Mouse (Mus musculus): Measurements from ENCODE around the gene Prg4.

Prg4 gene

GRCm38 (mm10) chr1:150466132-150466531, at the start of gene Prg4:
Gene Prg4, minus strand, starts transcription at chr1:150466165.
- peak; percentile 54 to 62 for DNase-seq (ENCODE audit: low spot score in 2 of 2)

- no peak for DNase-seq (ENCODE audit: low spot score in 2 of 2)
Measured at GRCm38 (mm10) chr1:150513041-150513440, 47.1 kb upstream of the Prg4 start.

- DNase-seq (ENCODE audit: low spot score in 2 of 2): no peak
Measured at GRCm38 (mm10) chr1:150505794-150506193, 39.8 kb upstream of the Prg4 start.

- no peak for DNase-seq (ENCODE audit: low spot score in 2 of 2)
Measured at GRCm38 (mm10) chr1:150503321-150503720, 37.4 kb upstream of the Prg4 start.

- no peak for DNase-seq (ENCODE audit: low spot score in 2 of 2)
Measured at GRCm38 (mm10) chr1:150498177-150498576, 32.2 kb upstream of the Prg4 start.

GRCm38 (mm10) chr1:150497690-150498089, 31.7 kb upstream of the Prg4 start:
- DNase-seq (ENCODE audit: low spot score in 2 of 2): peak; percentile 34 to 44

- DNase-seq (ENCODE audit: low spot score in 2 of 2): no peak
Measured at GRCm38 (mm10) chr1:150496626-150497302, 30.8 kb upstream of the Prg4 start.

- no peak for DNase-seq (ENCODE audit: low spot score in 2 of 2)
Measured at GRCm38 (mm10) chr1:150489148-150489547, 23.2 kb upstream of the Prg4 start.

GRCm38 (mm10) chr1:150480674-150481073, 14.7 kb upstream of the Prg4 start:
- DNase-seq (ENCODE audit: low spot score in 2 of 2): peak; percentile 52 to 72

- no peak for DNase-seq (ENCODE audit: low spot score in 2 of 2)
Measured at GRCm38 (mm10) chr1:150472525-150472924, 6.6 kb upstream of the Prg4 start.

- DNase-seq (ENCODE audit: low spot score in 2 of 2): no peak
Measured at GRCm38 (mm10) chr1:150469992-150470391, 4.0 kb upstream of the Prg4 start.

GRCm38 (mm10) chr1:150465364-150465763, 601 bp downstream of the Prg4 start:
- no peak for DNase-seq (ENCODE audit: low spot score in 2 of 2)

GRCm38 (mm10) chr1:150463691-150464090, 2.3 kb downstream of the Prg4 start:
- DNase-seq (ENCODE audit: low spot score in 2 of 2): no peak

- no peak for DNase-seq (ENCODE audit: low spot score in 2 of 2)
Measured at GRCm38 (mm10) chr1:150463068-150463467, 2.9 kb downstream of the Prg4 start.

GRCm38 (mm10) chr1:150460595-150460994, 5.4 kb downstream of the Prg4 start:
- no peak for DNase-seq (ENCODE audit: low spot score in 2 of 2)

- peak; percentile 29 to 34 for DNase-seq (ENCODE audit: low spot score in 2 of 2)
Measured at GRCm38 (mm10) chr1:150459599-150459998, 6.4 kb downstream of the Prg4 start.

- DNase-seq (ENCODE audit: low spot score in 2 of 2): no peak
Measured at GRCm38 (mm10) chr1:150458977-150459376, 7.0 kb downstream of the Prg4 start.

- no peak for DNase-seq (ENCODE audit: low spot score in 2 of 2)
Measured at GRCm38 (mm10) chr1:150441731-150442130, 24.2 kb downstream of the Prg4 start.

- no peak for DNase-seq (ENCODE audit: low spot score in 2 of 2)
Measured at GRCm38 (mm10) chr1:150438641-150439040, 27.3 kb downstream of the Prg4 start.

- DNase-seq (ENCODE audit: low spot score in 2 of 2): no peak
Measured at GRCm38 (mm10) chr1:150426216-150426615, 39.7 kb downstream of the Prg4 start.

GRCm38 (mm10) chr1:150425665-150426064, 40.3 kb downstream of the Prg4 start:
- peak; percentile 7 to 39 for DNase-seq (ENCODE audit: low spot score in 2 of 2)

- no peak for DNase-seq (ENCODE audit: low spot score in 2 of 2)
Measured at GRCm38 (mm10) chr1:150418426-150418825, 47.5 kb downstream of the Prg4 start.

GRCm38 (mm10) chr1:150416006-150416405, 50.0 kb downstream of the Prg4 start:
- DNase-seq (ENCODE audit: low spot score in 2 of 2): no peak

GRCm38 (mm10) chr1:150409996-150410395, 56.0 kb downstream of the Prg4 start:
- no peak for DNase-seq (ENCODE audit: low spot score in 2 of 2)

Data from heart, adult 9 months (tissue).